Mouse (Mus musculus): ENCODE measurements at regions not wholly inside any gene's neighbourhood (a gene's known extent, or its start where the extent isn't known, plus 50 kb on each side); places are given as distances from the start of the nearest gene placed in this dataset.
A peak's percentile ranks its signal among the peaks of the same experiment; 100 is the strongest.

DNA sequence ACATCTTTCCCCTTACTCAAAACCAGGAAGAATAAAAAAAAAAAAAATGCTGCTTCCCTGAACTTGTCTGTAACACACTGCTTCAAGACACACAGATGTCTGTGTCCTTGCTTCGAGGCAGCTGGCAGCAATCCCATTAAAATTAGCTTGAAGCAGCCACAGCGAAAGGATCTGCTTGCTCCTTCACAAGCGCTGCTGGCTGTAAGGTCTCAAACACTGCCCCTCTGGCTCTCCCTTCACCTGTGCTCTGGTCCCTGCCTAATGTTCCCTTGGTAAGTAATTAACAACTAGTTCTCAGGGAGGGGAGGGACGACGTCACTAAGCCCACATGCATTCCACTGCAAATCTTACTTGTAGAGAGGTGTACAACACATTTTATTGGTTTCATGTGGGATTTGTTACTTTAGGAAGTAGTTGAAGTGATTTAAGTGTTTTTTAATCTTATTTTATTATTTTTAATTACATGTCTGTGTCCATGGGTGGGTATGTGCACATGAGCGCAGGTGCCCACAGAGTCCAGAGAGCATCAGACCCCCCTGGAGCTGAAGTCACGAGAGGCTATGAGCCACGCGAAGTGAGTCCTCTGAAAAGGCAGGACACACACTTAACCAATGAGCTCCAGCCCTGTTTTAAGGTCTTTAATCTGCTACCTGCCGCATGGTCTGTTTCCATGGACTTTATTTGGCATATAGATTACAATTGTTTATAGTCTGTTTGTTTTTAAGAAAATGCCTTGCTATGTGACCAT lies 61.1 kb upstream of the Cers6 start:
- intact Hi-C loops (cut with DNase I): no loop called here
- DNase-seq: no peak

DNA sequence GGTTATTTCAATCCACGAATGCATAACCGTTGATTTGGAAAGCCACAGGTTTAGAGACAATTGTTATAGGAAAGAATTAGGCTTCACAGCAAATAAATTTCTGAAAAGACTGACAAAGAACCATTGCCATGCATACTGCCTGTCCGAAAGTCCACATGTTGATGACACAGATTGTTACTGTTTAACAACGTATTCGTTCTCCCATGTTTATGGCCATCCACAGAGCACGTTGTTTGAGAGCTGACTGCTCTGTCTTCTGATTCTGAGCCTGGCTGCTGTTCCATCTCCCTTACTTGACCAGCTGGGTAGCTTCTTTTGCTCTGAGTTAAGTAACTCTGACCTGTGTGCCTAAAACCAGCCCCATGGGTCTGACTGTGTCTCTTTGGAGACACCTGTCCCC lies 57.1 kb upstream of the Cers6 start:
- intact Hi-C loops (cut with DNase I): no loop called here
- DNase-seq: no peak

DNA sequence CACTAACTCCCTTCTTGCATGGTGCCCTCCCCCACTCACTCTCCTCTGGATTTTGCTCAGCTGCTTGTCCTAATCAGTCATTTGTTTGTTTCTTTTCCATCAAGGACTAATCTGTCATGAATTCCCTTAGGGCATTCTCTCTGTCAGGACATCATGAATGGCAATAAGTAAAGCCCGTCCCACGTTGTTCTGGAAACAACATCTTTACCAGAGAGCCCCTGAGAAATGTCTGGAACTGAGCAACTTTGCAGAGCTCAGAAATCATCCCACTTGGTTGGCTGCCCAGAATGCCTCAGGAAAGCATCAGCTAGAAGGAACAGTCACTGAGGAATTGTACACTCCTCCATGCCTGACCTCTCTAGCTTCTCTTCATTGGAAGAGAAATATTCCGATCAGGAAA lies 55.4 kb upstream of the Cers6 start:
- intact Hi-C loops (cut with DNase I): no loop called here

GRCm38 (mm10) chr2:68806311-68806895 lies 54.8 kb upstream of the Cers6 start:
- DNase-seq: no peak
- intact Hi-C loops (cut with DNase I): no loop called here

More for the DNA sequence above, 55.4 kb upstream of the Cers6 start:
- DNase-seq: peak; percentile 39 to 48

Data from heart, postnatal 36 days (tissue).